ENCODE assay signal across 8 mouse cellular contexts in the genomic region with DNA sequence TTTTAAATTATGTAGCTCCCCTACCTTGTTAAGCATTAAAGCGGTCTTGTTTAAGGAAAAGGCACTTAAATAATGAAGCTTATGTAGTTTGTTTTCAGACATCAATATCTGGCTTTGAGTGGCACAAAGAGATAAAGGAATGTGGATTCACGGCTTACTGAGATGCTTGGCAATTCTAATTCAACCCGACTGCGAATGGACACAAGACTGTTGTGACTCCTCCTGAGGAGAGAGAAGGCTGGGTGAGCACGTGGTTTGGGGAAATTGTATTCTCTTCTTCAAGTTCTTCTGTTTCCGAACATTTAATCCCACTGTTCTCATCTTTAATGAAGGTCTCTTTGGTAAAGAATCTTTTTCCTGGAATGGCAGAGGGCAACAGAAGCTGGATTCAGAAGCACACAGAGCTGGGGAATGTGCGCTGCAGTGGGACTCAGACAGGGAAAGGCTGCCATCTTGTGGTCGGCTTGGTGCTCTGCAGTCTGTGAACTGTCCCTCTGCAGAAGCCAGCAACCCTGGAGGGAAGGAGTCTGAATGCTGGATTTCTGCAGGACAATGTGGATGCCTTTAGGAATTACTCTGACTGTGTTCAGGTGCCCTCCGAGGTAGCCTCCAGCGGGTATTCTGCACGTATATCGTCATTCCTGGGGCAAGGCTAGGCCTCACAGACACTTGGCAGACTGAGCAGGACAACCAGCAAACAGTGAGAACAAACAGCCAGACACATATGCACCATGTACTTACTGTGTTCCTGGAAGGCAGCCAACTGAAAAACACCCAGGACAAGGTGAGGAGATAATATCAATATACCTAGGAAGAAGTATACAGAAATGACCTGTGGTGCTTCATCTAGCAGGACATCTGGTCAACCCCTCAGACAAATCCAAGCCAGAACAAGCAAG. TPM values are rescaled to one million over a fixed set of nuclear protein-coding genes. Genes with fewer than 3 reads are reported as not detected.
DNase-seq lines count a peak whose midpoint lies in the region; ATAC-seq and TF ChIP-seq lines count a peak whose summit lies in the region.

No protein-coding gene starts in this region.

- TF ChIP-seq EP300 in lung, postnatal 0 days (IDR thresholded peaks at IDR 0.05): no peak

- TF ChIP-seq CTCF in lung, postnatal 0 days (IDR thresholded peaks at IDR 0.05): peak; percentile 96

- DNase-seq in NIH3T3 (ENCODE audit: low read depth): peak; percentile 81
- DNase-seq in c-Kit-positive CD71-positive TER-119-negative erythroid progenitor cells, embryonic 14.5 days (ENCODE audit: low read depth): peak; percentile 6
- peak; percentile 85 for DNase-seq in forebrain, embryonic 11.5 days (ENCODE audit: low spot score)
- peak; percentile 71 for DNase-seq in hindbrain, embryonic 10.5 days (ENCODE audit: low spot score)
- DNase-seq in layer of hippocampus, adult 8-10 months (ENCODE audit: low spot score in 2 of 2): peak; percentile 44 to 72
- peak; percentile 78 for DNase-seq in lung, postnatal 0 days (ENCODE audit: low spot score)
- peak; percentile 78 to 80 for DNase-seq in right cerebral cortex, adult 2 months (ENCODE audit: low spot score in 2 of 2)

- no peak overlapping the region for H3K9ac ChIP-seq in forebrain, embryonic 11.5 days (ENCODE audit: low read length)
- H3K9ac ChIP-seq in lung, postnatal 0 days (replicated peaks; ENCODE audit: low read depth): no peak overlapping the region

- no peaks in the 10 kb centered on the region for H3K36me3 ChIP-seq in forebrain, embryonic 11.5 days (ENCODE audit: control insufficient read depth, insufficient read depth, low read length)
- H3K36me3 ChIP-seq in hindbrain, embryonic 10.5 days: no peaks in the 10 kb centered on the region
- no peaks in the 10 kb centered on the region for H3K36me3 ChIP-seq in lung, postnatal 0 days (ENCODE audit: insufficient read depth, low read length)

- H3K27ac ChIP-seq in forebrain, embryonic 11.5 days (ENCODE audit: low read depth, low read length): no peak overlapping the region
- no peak overlapping the region for H3K27ac ChIP-seq in hindbrain, embryonic 10.5 days
- H3K27ac ChIP-seq in lung, postnatal 0 days (ENCODE audit: low read length): no peak overlapping the region

- 17% methylated on average over 12 of the region's 12 CpGs for WGBS in forebrain, embryonic 11.5 days
- 17% methylated on average over 12 of the region's 12 CpGs for WGBS in hindbrain, embryonic 10.5 days
- 20% methylated on average over 12 of the region's 12 CpGs for WGBS in lung, postnatal 0 days

- H3K4me3 ChIP-seq in forebrain, embryonic 11.5 days (ENCODE audit: low read depth, low read length): no peak overlapping the region
- H3K4me3 ChIP-seq in hindbrain, embryonic 10.5 days: no peak overlapping the region
- no peak overlapping the region for H3K4me3 ChIP-seq in lung, postnatal 0 days (ENCODE audit: low read depth, low read length)

- H3K27me3 ChIP-seq in forebrain, embryonic 11.5 days (ENCODE audit: control insufficient read depth, insufficient read depth, low read length): peaks cover 3% of the 10 kb centered on the region; the same call in 1 of the 2 replicates
- peaks cover 31% of the 10 kb centered on the region for H3K27me3 ChIP-seq in hindbrain, embryonic 10.5 days (ENCODE audit: insufficient read depth, poor library complexity, severe bottlenecking)
- H3K27me3 ChIP-seq in lung, postnatal 0 days (replicated peaks; ENCODE audit: insufficient read depth, low read length): no peaks in the 10 kb centered on the region

- no peaks in the 10 kb centered on the region for H3K9me3 ChIP-seq in forebrain, embryonic 11.5 days (ENCODE audit: control insufficient read depth, low read length)
- no peaks in the 10 kb centered on the region for H3K9me3 ChIP-seq in hindbrain, embryonic 10.5 days
- no peaks in the 10 kb centered on the region for H3K9me3 ChIP-seq in lung, postnatal 0 days (ENCODE audit: low read length)

- H3K4me1 ChIP-seq in forebrain, embryonic 11.5 days (replicated peaks; ENCODE audit: control insufficient read depth, insufficient read depth, low read length): no peaks in the 10 kb centered on the region
- no peaks in the 10 kb centered on the region for H3K4me1 ChIP-seq in hindbrain, embryonic 10.5 days (replicated peaks)
- H3K4me1 ChIP-seq in lung, postnatal 0 days (ENCODE audit: insufficient read depth, low read depth, low read length): no peaks in the 10 kb centered on the region

- peak; percentile 90 for ATAC-seq in forebrain, embryonic 11.5 days (replicated peaks; ENCODE audit: low FRiP score)
- peak; percentile 71 for ATAC-seq in lung, postnatal 0 days
- ATAC-seq in monocyte, adult 5-6 weeks (replicated peaks; ENCODE audit: insufficient number of reproducible peaks, low FRiP score, low TSS enrichment, poor library complexity, severe bottlenecking): no peak

- H3K4me2 ChIP-seq in forebrain, embryonic 11.5 days (ENCODE audit: low read depth, low read length, severe bottlenecking): no peak overlapping the region
- H3K4me2 ChIP-seq in lung, postnatal 0 days (replicated peaks; ENCODE audit: low read depth, low read length): no peak overlapping the region

RNA-seq across cellular contexts. Expression of gene Pax1, which starts 54.0 kb away (rescaled TPM):
- 0.29 and 0.49 TPM in 2 replicates for polyA plus RNA-seq in forebrain, embryonic 11.5 days (2014; fragmentation: Nextera tagmentation; extraction: Ambion mirVana)
- 0.96 and 1.6 TPM in 2 replicates for polyA plus RNA-seq in hindbrain, embryonic 10.5 days (2016; fragmentation: Nextera tagmentation; extraction: Ambion mirVana)
- total RNA-seq in layer of hippocampus, adult 8-10 months (2022): not detected
- not detected in 2 replicates for polyA plus RNA-seq in lung, postnatal 0 days (2015; fragmentation: Nextera tagmentation; extraction: Ambion mirVana)
- total RNA-seq in monocyte, adult 5-6 weeks (2017): not detected in 3 replicates

Comparison
In these comparisons a context has a peak if more than half of its experiments do, and no peak if none do; other contexts are left out.
1. DNase-seq: peak in every context shown above with its lines; median percentile 85 in forebrain, embryonic 11.5 days; 81 in NIH3T3; 79 in right cerebral cortex, adult 2 months; 78 in lung, postnatal 0 days; 71 in hindbrain, embryonic 10.5 days; 58 in layer of hippocampus, adult 8-10 months; 6 in c-Kit-positive CD71-positive TER-119-negative erythroid progenitor cells, embryonic 14.5 days.